Mouse (Mus musculus): ENCODE measurements around the gene Slc16a3.

Slc16a3 gene

DNA sequence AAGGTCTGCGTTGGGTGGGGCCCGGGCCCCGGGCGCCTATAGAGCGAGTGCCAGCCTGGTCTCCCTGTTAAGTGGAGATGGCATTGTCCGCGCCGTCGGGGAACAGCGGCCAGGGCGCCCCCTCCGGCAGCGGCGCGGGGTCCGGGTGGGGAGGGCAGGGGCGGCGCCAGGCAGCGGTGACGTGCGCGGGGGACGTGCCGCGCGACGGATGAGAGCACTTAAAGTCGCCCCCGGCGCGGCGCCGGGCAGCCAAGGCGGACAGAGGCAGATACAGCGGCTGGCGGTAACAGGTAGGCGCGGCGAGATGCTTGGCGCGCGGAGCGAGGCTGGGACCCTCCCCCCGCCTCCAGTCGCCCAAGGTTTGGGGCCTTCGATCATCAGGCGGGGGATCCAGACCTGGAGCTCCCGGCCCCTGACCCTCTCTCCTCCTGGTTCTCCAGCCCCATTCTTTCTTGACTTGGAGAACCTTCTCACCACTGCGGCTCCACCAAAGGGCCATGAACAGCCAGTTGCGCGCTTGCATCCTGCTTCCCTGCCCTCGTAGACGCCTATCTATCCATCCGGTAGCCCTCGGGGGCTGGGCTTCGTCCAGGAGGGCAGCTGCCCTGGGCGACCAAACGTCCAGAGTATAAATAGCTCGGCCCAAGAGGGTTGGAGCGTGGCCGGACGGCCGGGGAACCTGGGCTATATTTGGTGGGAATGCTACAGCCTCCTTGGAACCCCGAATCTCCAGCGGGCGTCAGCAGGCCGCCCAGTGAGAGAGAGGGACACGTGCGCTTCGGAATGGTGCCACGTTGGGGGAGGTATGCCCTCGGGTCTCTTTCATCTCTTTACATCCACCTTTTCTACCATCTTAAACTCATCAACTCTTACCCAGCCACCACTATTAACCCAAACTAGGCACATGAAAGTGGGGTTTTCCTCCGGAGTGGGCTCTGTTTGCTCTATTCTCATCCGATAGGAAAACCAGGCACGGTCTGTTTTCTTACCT lies 876 bp downstream of the Slc16a3 start:
- no peak for DNase-seq

DNA sequence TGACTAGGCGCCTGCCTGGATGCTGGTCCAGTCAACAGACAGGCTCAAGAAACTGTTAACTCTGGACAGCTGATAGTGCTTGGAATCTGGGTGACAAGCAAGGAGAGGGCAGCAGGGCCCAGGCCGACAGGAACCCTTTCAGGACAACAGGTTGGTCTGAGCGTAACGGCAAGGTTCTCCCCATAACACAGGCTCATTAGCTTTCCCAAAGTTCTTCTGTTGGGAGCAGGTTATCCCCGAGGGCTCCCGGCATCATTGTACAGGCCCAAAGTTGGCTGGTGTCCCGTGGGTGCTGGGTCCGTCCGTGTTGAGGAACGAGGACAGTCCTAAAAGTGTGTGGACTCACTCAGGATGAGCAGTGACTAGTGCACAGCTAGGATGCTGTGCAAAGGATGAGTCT lies 1.6 kb downstream of the Slc16a3 start:
- DNase-seq, result no peak

DNA sequence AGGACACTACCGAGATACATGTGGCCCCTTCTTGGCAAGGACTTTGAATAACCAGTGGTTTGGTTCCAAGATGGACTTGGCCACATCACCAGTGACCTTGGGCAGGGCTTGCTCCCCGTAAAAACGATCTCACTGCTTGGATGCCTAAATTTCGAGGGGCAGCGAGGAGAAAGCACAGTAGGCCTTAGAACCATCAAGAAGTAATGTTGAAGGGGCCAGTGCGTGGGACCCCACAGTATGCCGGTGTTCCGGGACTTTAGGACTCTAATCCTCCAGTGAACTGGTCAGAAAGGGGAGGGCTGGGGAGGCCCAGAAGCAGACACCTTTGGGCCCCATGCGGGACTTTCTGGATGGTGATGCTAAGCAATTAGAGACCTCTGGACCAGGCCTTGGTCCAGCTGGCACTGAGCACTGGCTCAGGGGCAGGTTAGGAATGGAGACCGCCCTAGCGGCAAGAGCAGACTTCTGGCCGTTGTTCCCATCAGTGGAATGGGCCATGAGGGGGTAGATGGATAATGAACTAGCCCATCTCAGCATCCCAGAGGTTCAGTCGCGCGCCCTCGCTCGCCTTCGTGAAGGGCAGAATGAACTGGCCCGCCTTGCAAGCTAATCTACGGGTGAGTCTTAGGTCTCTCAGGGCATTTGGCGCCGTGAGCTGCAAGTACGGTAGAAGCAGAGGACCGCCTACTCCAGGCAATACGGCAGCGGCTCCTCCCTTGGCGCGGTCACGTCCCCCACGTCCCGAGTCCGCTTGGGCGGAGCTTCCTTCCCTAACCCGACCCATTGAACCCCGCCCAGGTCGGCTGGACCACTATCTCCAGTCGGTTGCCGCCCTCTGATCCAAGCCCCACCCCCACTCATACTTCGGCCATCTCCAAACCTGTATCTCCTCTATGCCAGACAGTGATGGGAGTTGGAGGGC lies 2.3 kb downstream of the Slc16a3 start:
- peak; percentile 81 for DNase-seq

DNA sequence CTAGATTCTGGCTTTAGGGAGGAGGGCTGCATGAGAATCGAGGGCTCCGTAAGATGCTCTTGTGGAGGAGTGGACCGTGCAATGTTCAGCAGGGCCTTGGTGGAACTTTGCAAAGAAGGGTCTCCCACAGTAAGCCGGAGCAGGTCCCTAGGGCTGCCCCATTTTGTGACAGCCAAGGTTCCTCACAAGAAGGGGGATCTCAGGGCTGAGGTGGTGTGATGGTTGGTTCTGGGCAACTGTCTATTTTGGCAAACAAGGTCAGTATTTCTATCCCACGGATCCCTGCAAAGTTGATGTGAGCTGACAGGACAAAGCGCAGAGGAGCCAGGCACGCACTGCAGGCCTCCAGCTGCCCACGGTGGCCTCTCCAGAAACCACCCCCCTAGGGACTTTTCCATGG lies 3.0 kb downstream of the Slc16a3 start:
- DNase-seq, result no peak

DNA sequence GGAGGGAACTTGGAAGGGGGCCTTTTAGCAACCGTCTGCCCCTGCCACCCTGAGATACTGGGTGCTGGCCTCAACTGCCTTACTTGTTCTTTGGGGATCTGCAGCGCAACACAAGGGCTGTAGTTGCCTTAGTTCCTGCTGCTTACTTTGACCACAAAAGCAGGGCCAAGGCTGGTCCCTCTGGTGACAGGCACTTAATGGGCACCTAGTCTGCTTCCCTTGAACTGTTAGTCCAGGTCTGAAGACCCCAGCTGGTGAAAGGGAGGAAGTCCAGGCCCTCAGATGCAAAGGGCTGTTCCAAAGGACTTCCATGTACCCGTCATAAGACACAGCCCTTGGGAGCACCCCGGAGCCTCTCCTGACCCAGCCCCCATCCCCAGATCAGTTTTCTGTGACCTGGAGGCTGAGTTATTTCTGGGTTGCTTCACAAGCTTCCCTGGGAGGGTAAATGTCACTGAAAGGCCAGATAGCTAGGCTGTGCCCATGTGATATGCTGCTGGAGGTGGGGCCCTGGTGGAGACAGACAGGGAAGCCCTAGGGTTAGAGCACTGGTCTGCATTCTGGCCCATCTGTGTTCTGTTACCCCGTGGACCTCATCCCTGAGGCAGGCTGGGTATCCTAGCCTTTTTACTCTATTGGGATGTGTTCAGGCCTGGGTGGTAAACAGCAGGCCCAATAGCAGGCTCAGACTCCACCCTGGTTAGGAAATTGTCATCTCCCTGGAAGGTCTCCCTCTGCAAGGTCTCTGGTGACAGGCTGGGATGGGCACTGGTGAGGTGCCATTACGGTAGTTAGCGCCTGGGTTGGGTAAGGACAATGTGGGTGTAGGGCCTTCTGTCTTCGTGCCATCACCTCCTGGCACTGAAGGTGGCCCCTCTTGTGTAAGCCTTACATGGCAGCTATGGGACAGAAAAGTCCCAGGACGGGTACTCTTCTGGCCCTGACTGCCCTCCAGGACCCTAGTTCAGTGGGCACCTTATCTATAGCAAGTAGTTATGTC lies 3.8 kb downstream of the Slc16a3 start:
- no peak for DNase-seq

DNA sequence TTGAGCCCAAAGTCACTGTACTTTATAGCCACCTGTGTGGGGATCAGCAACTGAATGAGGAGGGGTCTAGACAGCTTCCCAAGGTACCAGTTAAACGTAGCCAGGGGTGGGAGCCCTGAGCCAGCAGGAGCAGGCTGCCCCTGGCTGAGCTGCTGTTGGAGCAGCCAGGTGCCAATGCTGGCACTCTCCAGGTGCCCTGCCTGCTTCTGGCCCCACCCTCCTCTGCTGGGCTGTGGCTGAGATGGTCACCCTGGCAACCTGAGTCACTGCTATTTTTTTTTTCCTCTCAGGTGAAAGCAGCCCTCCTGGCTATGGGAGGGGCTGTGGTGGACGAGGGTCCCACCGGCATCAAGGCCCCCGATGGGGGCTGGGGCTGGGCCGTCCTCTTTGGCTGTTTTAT lies 6.7 kb downstream of the Slc16a3 start:
- no peak for DNase-seq

DNA sequence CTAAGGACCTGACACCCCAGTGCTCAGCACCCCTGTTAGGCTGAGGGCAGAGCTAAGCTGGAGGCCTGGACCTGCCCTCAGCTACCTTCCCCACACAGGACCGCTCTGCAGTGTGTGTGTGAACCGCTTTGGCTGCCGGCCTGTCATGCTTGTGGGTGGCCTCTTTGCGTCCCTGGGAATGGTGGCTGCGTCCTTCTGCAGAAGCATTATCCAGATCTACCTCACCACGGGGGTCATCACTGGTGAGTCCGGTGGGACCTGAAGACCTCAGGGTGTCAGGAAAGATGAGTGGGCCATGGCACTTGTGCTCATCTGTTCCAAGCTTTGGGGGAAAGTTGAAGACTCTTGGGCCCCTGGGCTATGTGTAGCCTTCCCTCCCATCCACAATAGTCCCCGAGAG lies 7.4 kb downstream of the Slc16a3 start:
- DNase-seq, result no peak

DNA sequence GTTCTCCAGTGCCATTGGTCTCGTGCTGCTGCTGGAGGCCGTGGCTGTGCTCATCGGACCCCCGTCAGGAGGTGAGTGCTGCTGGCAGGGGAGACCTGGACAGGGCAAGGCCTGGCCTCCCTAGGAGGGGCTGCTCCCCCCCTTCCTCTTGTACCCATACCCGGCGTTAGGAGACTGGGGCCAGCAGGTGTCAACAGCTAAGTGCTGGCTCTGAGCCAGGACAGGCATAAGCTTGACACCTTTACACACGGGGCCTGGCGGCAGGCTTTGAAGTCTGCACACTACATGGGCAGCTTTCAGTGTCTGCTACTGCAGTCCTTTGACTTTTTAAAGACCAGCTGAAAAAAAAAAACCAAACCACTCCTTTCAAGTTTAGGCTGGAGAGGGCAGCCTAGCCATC lies 8.8 kb downstream of the Slc16a3 start:
- no peak for DNase-seq

DNA sequence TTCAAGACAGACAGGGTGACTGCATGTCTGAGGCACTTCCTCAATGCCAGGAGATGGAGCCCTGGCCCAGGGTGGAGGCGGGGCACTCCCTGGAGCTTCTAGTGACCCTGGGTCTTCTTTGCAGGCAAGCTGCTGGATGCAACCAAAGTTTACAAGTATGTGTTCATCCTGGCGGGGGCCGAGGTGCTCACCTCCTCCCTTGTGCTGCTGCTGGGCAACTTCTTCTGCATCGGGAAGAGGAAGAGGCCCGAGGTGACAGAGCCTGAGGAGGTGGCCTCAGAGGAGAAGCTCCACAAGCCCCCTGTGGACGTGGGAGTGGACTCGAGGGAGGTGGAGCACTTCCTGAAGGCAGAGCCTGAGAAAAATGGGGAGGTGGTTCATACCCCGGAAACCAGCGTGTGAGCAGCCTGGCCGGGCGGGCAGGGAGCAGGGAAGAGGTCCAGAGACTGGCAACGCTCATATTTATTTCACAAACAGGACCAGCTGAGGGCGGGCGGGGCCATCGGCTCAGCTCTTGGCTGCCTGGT lies 9.5 kb downstream of the Slc16a3 start:
- no peak for DNase-seq

DNA sequence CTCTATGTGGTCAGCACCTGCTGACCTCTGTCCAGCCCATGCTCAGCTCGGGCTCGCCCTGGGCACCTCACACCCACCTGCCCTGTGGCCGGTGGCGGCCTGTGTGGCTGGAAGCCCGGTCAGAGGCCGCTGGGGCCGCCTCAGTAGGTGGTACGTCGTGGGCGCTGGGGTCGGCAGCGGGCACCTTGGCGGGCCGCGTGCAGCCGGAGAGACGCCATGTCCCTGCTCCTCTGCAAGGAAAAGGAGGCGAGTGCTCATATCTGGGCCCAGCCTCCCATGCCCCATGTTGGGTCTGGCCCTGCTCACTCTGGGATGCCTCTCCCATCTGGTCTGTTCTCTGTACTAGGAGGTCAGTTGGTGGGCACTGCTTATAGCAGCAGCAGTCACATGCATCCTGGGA lies 10.8 kb downstream of the Slc16a3 start:
- DNase-seq, result no peak

DNA sequence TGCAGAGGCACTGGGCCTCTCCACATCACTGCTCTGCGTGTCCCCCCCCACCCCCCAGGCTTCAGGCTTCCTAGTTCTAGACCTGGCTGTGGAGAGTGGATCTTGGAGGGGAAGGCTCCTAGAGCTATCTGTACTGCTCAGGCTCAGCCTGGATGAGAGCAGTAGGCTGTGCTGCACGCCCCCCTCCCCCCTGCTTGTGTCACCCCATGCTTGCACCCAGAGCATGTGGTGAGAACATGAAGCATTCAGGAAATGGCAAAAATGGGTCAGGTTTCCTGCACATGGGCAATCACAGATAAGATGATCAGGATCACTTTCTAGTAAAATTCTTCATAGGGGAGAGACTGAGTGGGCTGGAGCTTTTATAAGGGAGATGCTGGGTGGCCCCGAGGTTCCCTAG lies 11.3 kb downstream of the Slc16a3 start:
- DNase-seq, result no peak

DNA sequence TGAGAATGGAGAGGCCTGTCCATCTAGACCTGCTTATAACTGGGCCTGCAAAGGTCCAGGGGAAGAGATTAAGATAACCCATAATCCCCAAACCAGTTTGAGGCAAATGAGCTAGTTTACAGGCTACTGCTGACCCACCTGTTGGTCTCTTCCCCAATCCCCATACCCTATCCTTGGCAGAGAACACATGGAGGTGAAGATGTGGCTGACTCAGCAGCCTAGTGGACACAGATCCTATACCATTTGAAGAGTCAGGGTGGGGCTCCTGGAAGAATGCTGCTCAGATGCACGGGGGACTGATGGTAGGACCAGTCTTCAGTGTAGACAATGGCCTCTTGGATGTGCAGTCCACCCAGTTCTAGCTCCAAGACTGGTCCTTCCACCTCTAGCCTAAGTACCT lies 12.0 kb downstream of the Slc16a3 start:
- DNase-seq, result no peak

DNA sequence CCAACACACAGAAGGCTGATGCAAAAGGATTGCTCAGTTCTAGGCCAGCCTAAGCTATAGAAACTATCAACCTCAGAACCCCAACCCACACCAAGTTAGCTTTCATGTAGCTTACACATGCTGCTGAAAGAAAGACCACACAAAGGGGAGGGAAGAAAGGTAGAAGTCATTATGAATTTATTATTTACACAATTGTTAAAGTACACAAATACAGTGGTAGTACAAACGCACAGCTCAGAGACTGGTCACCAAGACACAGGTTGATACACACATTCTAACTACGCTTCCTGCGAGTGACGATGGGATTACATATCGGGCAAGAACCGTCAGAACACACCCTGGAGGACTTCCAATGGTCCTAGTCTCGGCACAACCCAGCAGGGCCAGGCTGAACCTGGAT lies 13.3 kb downstream of the Slc16a3 start:
- no peak for DNase-seq

DNA sequence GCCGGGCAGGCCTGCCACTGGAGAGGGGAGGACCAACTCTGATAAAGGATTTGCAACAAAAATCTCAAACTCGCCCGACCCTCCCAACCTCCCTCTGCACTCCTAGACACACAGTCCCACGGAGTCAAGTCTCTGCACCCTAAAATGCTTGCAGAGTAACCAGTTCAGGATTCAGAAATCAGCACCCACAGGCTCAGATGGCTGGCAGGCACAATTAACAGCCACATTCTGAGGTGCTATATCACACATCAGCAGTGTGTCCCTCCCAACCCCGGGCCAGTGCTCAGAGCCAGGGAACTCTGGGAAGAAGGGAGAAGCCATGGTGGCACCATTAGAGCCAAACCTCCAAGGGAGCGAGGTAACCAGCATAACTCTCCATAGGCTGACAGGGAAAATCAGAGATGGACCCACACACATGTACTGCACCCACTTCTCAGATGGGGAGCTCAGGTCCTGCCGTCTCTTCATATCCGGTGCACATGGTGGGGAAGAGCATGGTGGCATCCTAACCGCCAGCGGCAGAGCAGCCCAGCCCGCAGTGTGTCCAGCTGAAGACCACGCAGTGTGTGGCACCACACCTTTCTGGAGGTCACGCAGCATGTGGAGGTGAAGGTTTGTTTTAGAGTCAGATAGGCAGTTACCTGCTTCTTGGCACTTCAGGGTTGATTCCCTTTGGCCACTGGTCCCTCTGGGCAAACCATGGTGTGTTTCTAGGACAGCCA lies 13.9 kb downstream of the Slc16a3 start:
- DNase-seq, result no peak

DNA sequence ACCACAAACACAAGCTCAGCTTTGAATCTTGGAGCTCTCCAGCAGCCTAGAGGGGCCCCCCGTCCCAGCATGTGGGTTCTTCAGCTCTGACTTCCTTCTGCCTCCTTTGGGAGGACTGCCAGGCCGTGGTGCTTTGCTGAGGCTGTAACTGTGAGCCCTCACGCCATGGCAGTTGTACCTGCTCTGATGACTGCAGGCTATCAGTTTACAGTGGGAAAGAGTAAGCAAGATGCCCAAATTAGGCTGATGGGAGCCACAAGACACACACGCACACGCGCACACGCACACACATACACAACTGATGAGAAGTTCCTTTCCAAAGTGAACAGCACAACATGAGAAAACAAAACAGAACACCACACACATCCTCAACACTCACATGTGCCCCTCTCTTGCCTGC lies 14.6 kb downstream of the Slc16a3 start:
- DNase-seq, result no peak

DNA sequence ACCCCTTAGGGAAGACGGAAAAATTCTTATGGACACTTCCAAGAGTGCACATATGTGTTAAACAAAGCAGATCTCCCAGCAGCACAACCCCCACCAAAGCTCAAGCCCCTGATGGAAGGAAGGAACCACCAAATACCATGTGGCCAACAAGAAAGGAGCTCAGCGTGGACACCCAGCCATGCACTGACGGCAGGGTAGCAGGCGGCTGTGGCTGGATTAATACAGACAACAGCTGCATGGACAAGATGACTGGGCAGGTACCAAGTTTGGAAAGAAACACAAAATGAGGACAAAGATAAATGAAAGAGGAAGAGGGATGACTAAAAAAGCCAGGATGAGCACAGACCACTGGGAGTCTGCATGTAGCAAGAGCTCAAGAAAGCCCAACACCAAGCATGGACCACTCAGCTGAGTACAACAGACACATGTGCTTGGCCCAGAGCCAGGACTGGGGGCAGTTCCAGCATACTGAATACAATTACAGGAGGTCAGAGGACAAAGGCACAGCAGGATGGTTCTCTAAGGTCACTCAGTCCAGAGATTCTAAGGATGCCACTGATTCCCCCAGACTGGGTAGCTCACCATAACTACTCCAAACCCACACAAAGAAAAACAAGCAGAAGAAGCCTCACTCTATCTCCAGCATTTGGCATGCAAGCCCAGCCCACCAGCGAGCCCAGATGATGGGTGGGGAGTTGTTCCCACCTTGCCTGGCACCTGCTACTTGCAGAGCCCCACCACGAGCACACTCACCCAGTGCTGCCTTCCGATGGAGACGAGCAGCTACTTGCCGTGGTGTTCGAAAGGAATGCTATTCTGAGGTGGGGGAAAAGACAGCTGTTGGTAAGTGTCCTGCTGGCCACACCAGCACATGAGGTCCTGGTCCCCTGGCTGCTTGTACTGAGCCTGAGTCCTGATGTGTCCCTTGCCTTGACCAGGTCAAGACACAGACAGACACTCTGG lies 16.2 kb downstream of the Slc16a3 start:
- DNase-seq, result no peak

DNA sequence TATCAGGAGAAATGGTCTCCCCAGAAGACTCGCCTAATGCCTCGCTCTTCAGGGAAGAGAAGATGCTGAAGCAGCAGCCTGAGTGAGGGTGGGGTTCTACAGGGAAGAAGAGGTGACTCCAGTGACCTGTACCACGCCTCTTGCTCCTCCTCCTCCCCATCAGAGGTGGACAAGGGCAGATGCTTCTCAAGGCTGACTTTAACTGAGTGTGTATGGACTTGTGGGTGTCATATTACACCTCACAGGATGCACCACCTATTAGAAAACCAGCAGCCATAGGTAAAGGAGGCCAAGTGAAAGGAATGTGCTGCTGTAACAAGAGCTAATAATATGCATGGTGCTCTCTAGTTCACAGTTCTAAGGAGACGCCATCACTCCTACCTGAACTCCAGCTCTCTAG lies 17.3 kb downstream of the Slc16a3 start:
- no peak for DNase-seq

DNA sequence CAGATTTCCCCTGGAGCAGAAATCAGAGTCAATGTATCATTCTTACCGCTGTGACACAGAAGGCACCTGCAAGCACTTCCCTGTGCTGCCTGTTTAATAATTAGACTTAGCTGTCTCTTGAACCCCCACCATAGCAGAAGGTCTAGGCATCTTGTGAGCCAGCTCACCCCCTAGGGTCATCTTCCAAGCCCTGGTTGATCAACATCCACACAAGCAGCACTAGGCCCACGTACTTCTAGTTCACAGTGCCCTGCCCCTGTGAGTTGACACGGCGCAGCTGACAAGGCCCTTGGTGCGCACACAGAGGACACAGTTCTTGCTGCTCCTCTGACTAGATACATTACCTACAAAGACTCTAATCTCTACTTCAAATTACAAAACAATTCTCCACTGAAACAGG lies 21.5 kb downstream of the Slc16a3 start:
- no peak for DNase-seq

DNA sequence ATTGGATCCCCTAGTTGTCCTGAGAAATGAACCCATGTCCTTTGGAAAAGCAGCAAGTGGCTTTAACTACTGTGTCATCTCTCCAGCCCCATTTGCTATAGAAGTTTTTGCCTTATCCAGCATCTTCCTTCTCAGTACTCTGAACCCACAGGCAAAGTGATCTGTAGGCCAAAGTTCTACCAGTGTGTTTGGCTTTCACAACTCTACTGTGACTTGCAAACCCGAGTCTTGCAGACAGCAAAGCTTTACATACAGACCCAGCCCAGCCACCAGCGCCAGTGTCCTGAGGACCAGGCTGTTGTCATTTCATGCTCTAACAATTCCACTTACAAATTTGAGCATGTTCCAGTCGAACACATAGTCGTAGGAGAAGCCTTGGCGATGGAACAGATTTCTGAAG lies 23.0 kb downstream of the Slc16a3 start:
- no peak for DNase-seq

DNA sequence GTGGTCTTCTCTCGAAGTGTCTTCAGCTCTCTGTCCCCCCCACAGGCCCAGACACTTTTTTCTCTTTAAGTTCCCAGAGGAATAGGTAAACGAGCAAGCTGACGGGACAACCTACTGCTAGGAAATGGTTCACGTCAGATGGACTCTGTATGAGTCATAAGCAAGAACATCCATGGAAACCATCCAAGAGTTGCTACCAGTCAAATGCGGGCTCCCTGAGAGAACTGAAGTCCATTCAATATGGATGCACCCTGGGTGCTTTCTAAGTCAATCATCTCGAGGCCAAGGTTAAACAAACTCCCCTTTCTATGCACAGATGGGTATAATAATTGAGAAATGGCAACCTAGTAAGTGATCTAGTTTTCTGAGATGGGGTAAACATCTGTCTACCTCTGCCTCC lies 25.0 kb downstream of the Slc16a3 start:
- no peak for DNase-seq

Measured in right cerebral cortex, adult 18-20 months (tissue).